7 mouse cellular contexts compared by ENCODE assay signal in genomic region chr7:98160041-98160740, GRCm38 (mm10). TPM values are rescaled to one million over a fixed set of nuclear protein-coding genes. Genes with fewer than 3 reads are reported as not detected.
A peak's percentile ranks its signal among the peaks of the same experiment; 100 is the strongest.
DNase-seq lines count a peak whose midpoint lies in the region; ATAC-seq lines count a peak whose summit lies in the region.

No protein-coding gene starts in this region.

- no peaks in the 10 kb centered on the region for H3K36me3 ChIP-seq in kidney, embryonic 14.5 days (ENCODE audit: control insufficient read depth, insufficient read depth, low read length)
- no peaks in the 10 kb centered on the region for H3K36me3 ChIP-seq in heart, embryonic 14.5 days (ENCODE audit: control insufficient read depth, insufficient read depth, low read length)

- H3K4me3 ChIP-seq in kidney, embryonic 14.5 days (ENCODE audit: low read length) = no peak overlapping the region
- no peak overlapping the region for H3K4me3 ChIP-seq in heart, embryonic 14.5 days (ENCODE audit: control insufficient read depth in 1 of 2, insufficient read depth in 1 of 2, low read depth in 1 of 2, low read length in 2 of 2)

- no peak overlapping the region for H3K9ac ChIP-seq in kidney, embryonic 14.5 days (ENCODE audit: low read depth, low read length)
- H3K9ac ChIP-seq in heart, embryonic 14.5 days (ENCODE audit: low read length) = peak overlapping the region; percentile 21; the same call in 1 of the 2 replicates

- H3K4me2 ChIP-seq in kidney, embryonic 14.5 days (replicated peaks; ENCODE audit: low read depth, low read length) = no peak overlapping the region
- H3K4me2 ChIP-seq in heart, embryonic 14.5 days (ENCODE audit: low read length) = no peak overlapping the region

- WGBS in kidney, embryonic 14.5 days = 36% methylated on average over 8 of the region's 8 CpGs
- 22% methylated on average over 8 of the region's 8 CpGs for WGBS in heart, embryonic 14.5 days

- H3K4me1 ChIP-seq in kidney, embryonic 14.5 days (ENCODE audit: control insufficient read depth, insufficient read depth, low read length) = peaks cover 32% of the 10 kb centered on the region
- H3K4me1 ChIP-seq in heart, embryonic 14.5 days (ENCODE audit: control insufficient read depth in 2 of 2, insufficient read depth in 2 of 2, low read length in 2 of 2) = peaks cover 36 to 42% of the 10 kb centered on the region in 2 experiments

- DNase-seq in kidney, adult 8-10 months = no peak
- peak; percentile 51 to 63 for DNase-seq in kidney, postnatal 4 days
- peak; percentile 46 to 47 for DNase-seq in lung, postnatal 4 days
- no peak for DNase-seq in gastrocnemius, adult 8-10 months (ENCODE audit: low spot score in 2 of 2)

- H3K27me3 ChIP-seq in kidney, embryonic 14.5 days (ENCODE audit: control insufficient read depth, insufficient read depth, low read length) = no peaks in the 10 kb centered on the region
- H3K27me3 ChIP-seq in heart, embryonic 14.5 days (ENCODE audit: control insufficient read depth, insufficient read depth, low read length) = no peaks in the 10 kb centered on the region

- peak overlapping the region; percentile 77; the same call in 1 of the 2 replicates for H3K27ac ChIP-seq in kidney, embryonic 14.5 days (ENCODE audit: low read depth, low read length)
- H3K27ac ChIP-seq in heart, embryonic 14.5 days (replicated peaks in 1 of 2; ENCODE audit: control insufficient read depth in 1 of 2, insufficient read depth in 1 of 2, low read depth in 2 of 2, low read length in 2 of 2) = peak overlapping the region in 1 of 2 experiments; percentile 10; a peak in 1 of 4 replicates

- 0 out of 2 replicates have a peak, but pooled peaks have one; percentile 19 for ATAC-seq in kidney, embryonic 14.5 days (ENCODE audit: low FRiP score, low TSS enrichment)
- ATAC-seq in heart, embryonic 14.5 days (ENCODE audit: insufficient number of reproducible peaks, insufficient read depth, low FRiP score, low read depth) = no peak
- no peak for ATAC-seq in megakaryocyte progenitor cell, adult 5-6 weeks (replicated peaks; ENCODE audit: poor library complexity)

- no peaks in the 10 kb centered on the region for H3K9me3 ChIP-seq in kidney, embryonic 14.5 days (ENCODE audit: control insufficient read depth, low read length)
- H3K9me3 ChIP-seq in heart, embryonic 14.5 days (ENCODE audit: control insufficient read depth, low read length) = no peaks in the 10 kb centered on the region

RNA-seq across cellular contexts. Expression of gene Omp, which starts 14.9 kb away (rescaled TPM):
- polyA plus RNA-seq in kidney, embryonic 14.5 days (2014; fragmentation: Nextera tagmentation; extraction: Ambion mirVana) = 0.20 and 0.51 TPM in 2 replicates
- polyA plus RNA-seq in heart, embryonic 14.5 days (2014; fragmentation: Nextera tagmentation; extraction: Ambion mirVana) = 0.09 TPM in 2 replicates
- not detected for total RNA-seq in gastrocnemius, adult 8-10 months (2022)
- total RNA-seq in megakaryocyte progenitor cell, adult 5-6 weeks (2015) = 0.25 and 0.32 TPM in 2 replicates
- total RNA-seq in megakaryocyte progenitor cell, adult 5-6 weeks (2017) = 0.12 TPM in 1 of 2 replicates, not detected in the other

RNA-seq across cellular contexts. Expression of gene Capn5, which starts 17.9 kb away (rescaled TPM):
- 4.8 and 10.4 TPM in 2 replicates for polyA plus RNA-seq in kidney, embryonic 14.5 days (2014; fragmentation: Nextera tagmentation; extraction: Ambion mirVana)
- polyA plus RNA-seq in heart, embryonic 14.5 days (2014; fragmentation: Nextera tagmentation; extraction: Ambion mirVana) = 1.8 and 2.5 TPM in 2 replicates
- total RNA-seq in gastrocnemius, adult 8-10 months (2022) = 1 to 10 TPM in 2 of 4 experiments, under 1 TPM in 2; 0.73 to 1.6 (median 1.0) TPM
- 3.4 and 4.5 TPM in 2 replicates for total RNA-seq in megakaryocyte progenitor cell, adult 5-6 weeks (2015)
- 4.0 and 7.5 TPM in 2 replicates for total RNA-seq in megakaryocyte progenitor cell, adult 5-6 weeks (2017)

RNA-seq across cellular contexts. Expression of gene B3gnt6, which starts 39.1 kb away (rescaled TPM):
- polyA plus RNA-seq in kidney, embryonic 14.5 days (2014; fragmentation: Nextera tagmentation; extraction: Ambion mirVana) = 0.15 TPM in 1 of 2 replicates, not detected in the other
- 0.11 and 0.19 TPM in 2 replicates for polyA plus RNA-seq in heart, embryonic 14.5 days (2014; fragmentation: Nextera tagmentation; extraction: Ambion mirVana)
- not detected for total RNA-seq in gastrocnemius, adult 8-10 months (2022)
- total RNA-seq in megakaryocyte progenitor cell, adult 5-6 weeks (2015) = 0.20 TPM in 1 of 2 replicates, not detected in the other
- total RNA-seq in megakaryocyte progenitor cell, adult 5-6 weeks (2017) = 0.12 TPM in 1 of 2 replicates, not detected in the other

RNA-seq across cellular contexts. Expression of gene Myo7a, which starts 40.9 kb away (rescaled TPM):
- 7.9 and 15.4 TPM in 2 replicates for polyA plus RNA-seq in kidney, embryonic 14.5 days (2014; fragmentation: Nextera tagmentation; extraction: Ambion mirVana)
- 5.3 and 7.6 TPM in 2 replicates for polyA plus RNA-seq in heart, embryonic 14.5 days (2014; fragmentation: Nextera tagmentation; extraction: Ambion mirVana)
- 1 to 10 TPM; 1.3 to 2.9 (median 2.2) TPM for total RNA-seq in gastrocnemius, adult 8-10 months (2022)
- total RNA-seq in megakaryocyte progenitor cell, adult 5-6 weeks (2015) = 16.0 and 17.1 TPM in 2 replicates
- total RNA-seq in megakaryocyte progenitor cell, adult 5-6 weeks (2017) = 22.0 and 29.0 TPM in 2 replicates

Comparison
In these comparisons a context has a peak if more than half of its experiments do, and no peak if none do; other contexts are left out.
1. DNase-seq: peak in kidney, postnatal 4 days (2 of 2) and lung, postnatal 4 days (2 of 2); none in kidney, adult 8-10 months (0 of 2) and gastrocnemius, adult 8-10 months (0 of 2).